Mouse (Mus musculus) forebrain, embryonic 15.5 days (tissue): ENCODE measurements around the gene Shisal2a. TPM values are rescaled to one million over a fixed set of nuclear protein-coding genes. Genes with fewer than 3 reads are reported as not detected.

Source experiments
- ATAC-seq: fragments of 200-750 bp; cut with Nextera tagmentation; replicated peaks from 2 replicates; pipeline ENCODE4 v1.8.0; 2017; ENCODE audit warnings: mild to moderate bottlenecking, moderate TSS enrichment, moderate library complexity
- H3K27ac ChIP-seq: fragments of 300-500 bp; sonication (generic); replicated peaks from 2 replicates; pipeline ENCODE4 v1.5.1; 2015; ENCODE audit warnings: mild to moderate bottlenecking, inconsistent platforms
- H3K27me3 ChIP-seq: fragments of 300-500 bp; sonication (generic); 2 replicates; pipeline ENCODE4 v1.6.1; 2015; ENCODE audit warnings: inconsistent platforms
- H3K36me3 ChIP-seq: fragments of 300-500 bp; sonication (generic); 2 replicates; pipeline ENCODE4 v1.6.1; 2015; ENCODE audit warnings: mild to moderate bottlenecking, inconsistent platforms
- H3K4me1 ChIP-seq: fragments of 300-500 bp; sonication (generic); 2 replicates; pipeline ENCODE4 v1.6.1; 2015; ENCODE audit warnings: inconsistent platforms
- H3K4me2 ChIP-seq: fragments of 300-500 bp; sonication (generic); replicated peaks from 2 replicates; pipeline ENCODE4 v1.6.1; 2015; ENCODE audit warnings: mild to moderate bottlenecking, inconsistent platforms
- H3K4me3 ChIP-seq: fragments of 300-500 bp; sonication (generic); 2 replicates; pipeline ENCODE4 v1.5.1; 2015; ENCODE audit warnings: mild to moderate bottlenecking, inconsistent platforms
- H3K9ac ChIP-seq: fragments of 300-500 bp; sonication (generic); replicated peaks from 2 replicates; pipeline ENCODE4 v1.6.1; 2015; ENCODE audit warnings: mild to moderate bottlenecking, inconsistent platforms
- H3K9me3 ChIP-seq: fragments of 300-500 bp; sonication (generic); 2 replicates; pipeline ENCODE4 v1.6.1; 2016; ENCODE audit warnings: inconsistent platforms
- WGBS: fragments of 180-500 bp; shearing (Covaris S2); methylation state at CpG from one replicate; pipeline ENCODE4 v1.1.7; 2015; ENCODE audit warnings: mixed read lengths; 5-methylcytosine and 5-hydroxymethylcytosine counted together
- polyA plus RNA-seq: library from polyadenylated mRNA; unstranded; fragments of >200 nt; fragmentation: Nextera tagmentation; extraction: Ambion mirVana; gene quantifications from 2 replicates; pipeline ENCODE4 v1.2.1, GENCODE M21; 2015

Gene Shisal2a
- polyA plus RNA-seq, 1 experiment from 2014 or later = 1.7 TPM

GRCm38 (mm10) chr4:108348256-108348875, 34.8 kb downstream of the Shisal2a start:
- H3K9me3 ChIP-seq = no peaks in the 10 kb centered on the region
- H3K9ac ChIP-seq = no peak overlapping the region
- H3K36me3 ChIP-seq = no peaks in the 10 kb centered on the region
- H3K4me2 ChIP-seq = no peak overlapping the region
- peaks cover 15% of the 10 kb centered on the region for H3K4me1 ChIP-seq
- WGBS = 71% methylated on average over 5 of the region's 5 CpGs
- no peak overlapping the region for H3K27ac ChIP-seq
- no peak for ATAC-seq
- no peak overlapping the region for H3K4me3 ChIP-seq
- H3K27me3 ChIP-seq = no peaks in the 10 kb centered on the region

DNA sequence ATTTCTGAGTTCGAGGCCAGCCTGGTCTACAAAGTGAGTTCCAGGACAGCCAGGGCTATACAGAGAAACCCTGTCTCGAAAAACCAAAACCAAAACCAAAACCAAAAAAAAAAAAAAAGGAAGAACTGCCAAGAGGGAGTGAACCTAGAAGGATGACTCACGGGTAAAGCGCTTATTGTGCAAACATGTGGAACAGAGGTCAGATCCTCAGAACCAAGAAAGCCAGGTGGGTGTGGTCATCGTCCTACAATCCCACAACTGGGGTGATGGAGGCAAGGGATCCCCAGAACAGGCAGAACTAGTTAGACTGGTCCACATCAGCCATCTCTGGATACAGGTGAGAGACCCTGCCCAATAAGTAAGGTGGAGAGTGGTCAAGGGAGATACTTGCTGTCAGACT, 36.0 kb downstream of the Shisal2a start:
- Histone ChIP-seq H3K36me3 (no peaks in the 10 kb centered on the region), H3K9me3 (no peaks in the 10 kb centered on the region), H3K27me3 (no peaks in the 10 kb centered on the region), H3K4me1 (peaks cover 15% of the 10 kb centered on the region), H3K27ac (no peak overlapping the region), H3K9ac (no peak overlapping the region), H3K4me2 (no peak overlapping the region), H3K4me3 (no peak overlapping the region)
- ATAC-seq = no peak
- WGBS = 90% methylated on average over 5 of the region's 5 CpGs

DNA sequence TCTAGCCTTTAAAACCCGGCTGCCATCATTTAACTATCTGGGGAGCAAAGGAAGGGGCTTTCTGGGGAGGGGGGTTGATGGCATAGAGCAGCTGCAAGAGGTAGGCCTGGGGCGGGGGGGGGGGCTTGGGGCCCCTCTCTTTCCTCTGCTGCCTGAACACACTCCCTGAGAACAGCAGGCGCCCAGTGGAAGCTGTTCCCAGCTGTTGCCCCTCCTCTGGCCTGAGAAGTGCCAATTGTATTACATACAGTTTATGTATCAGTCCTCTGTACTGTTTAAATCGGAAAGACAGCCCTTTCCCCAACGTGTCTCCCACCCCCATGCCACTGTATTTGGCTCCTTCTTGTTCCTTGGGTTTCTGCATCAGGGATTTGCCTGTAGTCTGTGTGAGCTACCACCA, 37.3 kb downstream of the Shisal2a start:
- Histone ChIP-seq H3K27ac (no peak overlapping the region), H3K4me1 (peaks cover 8% of the 10 kb centered on the region), H3K27me3 (no peaks in the 10 kb centered on the region), H3K9ac (no peak overlapping the region), H3K36me3 (no peaks in the 10 kb centered on the region), H3K4me3 (no peak overlapping the region), H3K9me3 (no peaks in the 10 kb centered on the region), H3K4me2 (no peak overlapping the region)
- no peak for ATAC-seq
- WGBS = 30% methylated on average over 5 of the region's 5 CpGs

- WGBS = 8% methylated on average over 7 of the region's 7 CpGs
- Histone ChIP-seq H3K27ac (no peak overlapping the region), H3K9me3 (no peaks in the 10 kb centered on the region), H3K9ac (no peak overlapping the region), H3K4me2 (no peak overlapping the region), H3K4me1 (0 out of 2 replicates have a peak, but pooled peaks cover under 1% of the 10 kb centered on the region), H3K4me3 (no peak overlapping the region), H3K36me3 (peaks cover 4% of the 10 kb centered on the region; the same call in 1 of the 2 replicates), H3K27me3 (no peaks in the 10 kb centered on the region)
- ATAC-seq = no peak
These were observed 38.5 kb downstream of the Shisal2a start for GRCm38 (mm10) chr4:108344631-108345083.

GRCm38 (mm10) chr4:108339277-108339690, 43.9 kb downstream of the Shisal2a start:
- peak; percentile 89 for ATAC-seq
- no peak overlapping the region for H3K4me2 ChIP-seq
- peaks cover 8% of the 10 kb centered on the region; the same call in 1 of the 2 replicates for H3K4me1 ChIP-seq
- H3K9me3 ChIP-seq = no peaks in the 10 kb centered on the region
- H3K36me3 ChIP-seq = peaks cover 29% of the 10 kb centered on the region
- no peaks in the 10 kb centered on the region for H3K27me3 ChIP-seq
- H3K9ac ChIP-seq = no peak overlapping the region; the same call in 1 of the 2 replicates
- no peak overlapping the region for H3K4me3 ChIP-seq
- WGBS = 18% methylated on average over 4 of the region's 4 CpGs
- 0 out of 2 replicates have a peak overlapping the region, but pooled peaks have one; percentile 25 for H3K27ac ChIP-seq

DNA sequence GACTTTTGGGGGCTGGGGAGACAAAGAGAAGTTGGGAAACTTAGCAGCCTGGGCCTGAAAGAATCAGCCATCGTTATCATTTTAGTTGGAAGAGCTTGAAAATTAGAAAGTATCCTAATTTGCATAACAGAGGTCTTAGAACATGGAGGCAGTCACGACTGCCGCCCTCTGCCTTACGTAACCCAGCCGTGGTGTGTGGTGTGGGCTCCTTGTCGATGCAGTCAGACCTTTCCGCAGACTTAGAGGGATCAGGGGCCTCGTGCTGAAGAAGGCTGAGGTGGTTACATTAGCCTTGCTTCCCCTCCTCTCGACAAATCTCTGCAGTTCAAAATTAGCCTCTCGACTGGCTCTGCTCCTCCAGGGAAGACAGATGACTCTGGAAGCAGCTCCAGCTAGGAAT, 44.3 kb downstream of the Shisal2a start:
- H3K27me3 ChIP-seq = no peaks in the 10 kb centered on the region
- peaks cover 31% of the 10 kb centered on the region for H3K36me3 ChIP-seq
- peaks cover 8% of the 10 kb centered on the region; the same call in 1 of the 2 replicates for H3K4me1 ChIP-seq
- 47% methylated on average over 10 of the region's 10 CpGs for WGBS
- H3K4me2 ChIP-seq = no peak overlapping the region
- no peak overlapping the region; the same call in 1 of the 2 replicates for H3K9ac ChIP-seq
- H3K4me3 ChIP-seq = no peak overlapping the region
- H3K9me3 ChIP-seq = no peaks in the 10 kb centered on the region
- H3K27ac ChIP-seq = no peak overlapping the region; the same call in 1 of the 2 replicates
- 0 out of 2 replicates have a peak, but pooled peaks have one; percentile 43 for ATAC-seq

- H3K27ac ChIP-seq = no peak overlapping the region
- peaks cover 33% of the 10 kb centered on the region for H3K36me3 ChIP-seq
- WGBS = 56% methylated on average over 9 of the region's 9 CpGs
These were observed 44.8 kb downstream of the Shisal2a start for GRCm38 (mm10) chr4:108338321-108338733.

GRCm38 (mm10) chr4:108337817-108338216, 45.3 kb downstream of the Shisal2a start:
- Histone ChIP-seq H3K9ac (no peak overlapping the region), H3K4me2 (no peak overlapping the region), H3K4me3 (no peak overlapping the region), H3K36me3 (peaks cover 33% of the 10 kb centered on the region), H3K9me3 (no peaks in the 10 kb centered on the region), H3K27ac (no peak overlapping the region), H3K27me3 (no peaks in the 10 kb centered on the region), H3K4me1 (peaks cover 8% of the 10 kb centered on the region; the same call in 1 of the 2 replicates)
- no peak for ATAC-seq
- WGBS = 38% methylated on average over 3 of the region's 3 CpGs

More at GRCm38 (mm10) chr4:108338321-108338733, 44.8 kb downstream of the Shisal2a start:
- no peak overlapping the region for H3K4me2 ChIP-seq
- no peak overlapping the region for H3K4me3 ChIP-seq
- no peak for ATAC-seq
- H3K9me3 ChIP-seq = no peaks in the 10 kb centered on the region
- H3K9ac ChIP-seq = no peak overlapping the region
- H3K4me1 ChIP-seq = peaks cover 8% of the 10 kb centered on the region; the same call in 1 of the 2 replicates
- H3K27me3 ChIP-seq = no peaks in the 10 kb centered on the region

- no peak overlapping the region for H3K4me2 ChIP-seq
- WGBS = 80% methylated on average over 2 of the region's 2 CpGs
- peaks cover 43% of the 10 kb centered on the region for H3K36me3 ChIP-seq
These were observed 46.4 kb downstream of the Shisal2a start for GRCm38 (mm10) chr4:108336765-108337164.

DNA sequence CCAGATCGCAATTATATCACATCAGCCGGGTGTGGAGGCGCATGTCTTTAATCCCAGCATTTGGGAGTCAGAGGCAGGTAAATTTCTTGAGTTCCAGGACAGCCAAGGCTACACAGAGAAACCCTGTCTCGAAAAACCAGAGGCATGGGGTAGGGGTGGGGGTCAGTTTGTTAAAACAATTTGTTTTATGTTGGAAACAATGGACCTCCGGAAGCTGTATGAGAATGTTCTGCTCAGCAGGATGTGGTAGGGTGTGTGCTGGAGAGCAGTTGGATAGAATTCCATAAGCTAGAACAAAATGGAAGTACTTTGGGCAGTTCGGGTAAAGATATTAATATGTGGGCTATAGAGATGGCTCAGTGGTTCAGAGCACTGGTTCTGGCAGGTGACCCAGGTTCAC, 47.7 kb downstream of the Shisal2a start:
- Histone ChIP-seq H3K36me3 (peaks cover 43% of the 10 kb centered on the region), H3K27ac (no peak overlapping the region), H3K4me3 (no peak overlapping the region), H3K4me2 (no peak overlapping the region), H3K9me3 (no peaks in the 10 kb centered on the region), H3K9ac (no peak overlapping the region), H3K27me3 (no peaks in the 10 kb centered on the region), H3K4me1 (peaks cover 8% of the 10 kb centered on the region; the same call in 1 of the 2 replicates)
- WGBS = 88% methylated on average over 6 of the region's 6 CpGs
- no peak for ATAC-seq

More at GRCm38 (mm10) chr4:108336765-108337164, 46.4 kb downstream of the Shisal2a start:
- no peak overlapping the region for H3K9ac ChIP-seq
- no peaks in the 10 kb centered on the region for H3K9me3 ChIP-seq
- no peaks in the 10 kb centered on the region for H3K27me3 ChIP-seq
- no peak for ATAC-seq
- H3K4me3 ChIP-seq = no peak overlapping the region
- H3K27ac ChIP-seq = 0 out of 2 replicates have a peak overlapping the region, but pooled peaks have one; percentile 11
- peaks cover 8% of the 10 kb centered on the region; the same call in 1 of the 2 replicates for H3K4me1 ChIP-seq

GRCm38 (mm10) chr4:108332041-108332440, 51.1 kb downstream of the Shisal2a start:
- Histone ChIP-seq H3K27me3 (no peaks in the 10 kb centered on the region), H3K4me3 (no peak overlapping the region), H3K9ac (no peak overlapping the region), H3K9me3 (no peaks in the 10 kb centered on the region), H3K36me3 (peaks cover 25% of the 10 kb centered on the region), H3K27ac (no peak overlapping the region), H3K4me1 (peaks cover 15% of the 10 kb centered on the region), H3K4me2 (no peak overlapping the region)
- ATAC-seq = no peak
- WGBS = 84% methylated on average over 9 of the region's 9 CpGs

GRCm38 (mm10) chr4:108329840-108330239, 53.3 kb downstream of the Shisal2a start:
- H3K9ac ChIP-seq = no peak overlapping the region
- no peak overlapping the region for H3K4me3 ChIP-seq
- H3K4me2 ChIP-seq = no peak overlapping the region
- no peak for ATAC-seq
- no peaks in the 10 kb centered on the region for H3K9me3 ChIP-seq
- peaks cover 15% of the 10 kb centered on the region for H3K4me1 ChIP-seq
- peaks cover 18% of the 10 kb centered on the region for H3K36me3 ChIP-seq
- H3K27ac ChIP-seq = no peak overlapping the region
- H3K27me3 ChIP-seq = no peaks in the 10 kb centered on the region
- WGBS = 95% methylated on average over 6 of the region's 6 CpGs
